Mouse (Mus musculus) liver, embryonic 15.5 days (tissue): ENCODE results near the gene Ndufa11. TPM values are rescaled to one million over a fixed set of nuclear protein-coding genes. Genes with fewer than 3 reads are reported as not detected.

ENCODE experiments used
- ATAC-seq: fragments of 200-750 bp; cut with Nextera tagmentation; 2 replicates; pipeline ENCODE4 v1.8.0; 2017; ENCODE audit warnings: moderate number of reproducible peaks, mild to moderate bottlenecking, moderate library complexity; ENCODE audit not compliant: insufficient read depth
- H3K27ac ChIP-seq: fragments of 300-500 bp; sonication (generic); replicated peaks from 2 replicates; pipeline ENCODE4 v1.5.1; 2015; ENCODE audit warnings: mild to moderate bottlenecking, inconsistent platforms
- H3K27me3 ChIP-seq: fragments of 300-500 bp; sonication (generic); 2 replicates; pipeline ENCODE4 v1.6.1; 2015; ENCODE audit warnings: mild to moderate bottlenecking, inconsistent platforms
- H3K36me3 ChIP-seq: fragments of 300-500 bp; sonication (generic); replicated peaks from 2 replicates; pipeline ENCODE4 v1.6.1; 2015; ENCODE audit warnings: moderate library complexity, mild to moderate bottlenecking, inconsistent platforms
- H3K4me1 ChIP-seq: fragments of 300-500 bp; sonication (generic); replicated peaks from 2 replicates; pipeline ENCODE4 v1.6.1; 2015; ENCODE audit warnings: inconsistent platforms
- H3K4me2 ChIP-seq: fragments of 300-500 bp; sonication (generic); 2 replicates; pipeline ENCODE4 v1.6.1; 2015; ENCODE audit warnings: moderate library complexity, mild to moderate bottlenecking, inconsistent platforms
- H3K4me3 ChIP-seq: fragments of 300-500 bp; sonication (generic); replicated peaks from 2 replicates; pipeline ENCODE4 v1.5.1; 2015; ENCODE audit warnings: mild to moderate bottlenecking, inconsistent platforms
- H3K9ac ChIP-seq: fragments of 300-500 bp; sonication (generic); 2 replicates; pipeline ENCODE4 v1.6.1; 2015; ENCODE audit warnings: moderate library complexity, mild to moderate bottlenecking, inconsistent platforms
- H3K9me3 ChIP-seq: fragments of 300-500 bp; sonication (generic); replicated peaks from 2 replicates; pipeline ENCODE4 v1.6.1; 2016; ENCODE audit warnings: inconsistent platforms
- WGBS: fragments of 180-500 bp; shearing (Covaris S2); methylation state at CpG from one replicate; pipeline ENCODE4 v1.1.7; 2015; ENCODE audit warnings: mixed read lengths; ENCODE audit not compliant: insufficient replicate concordance; 5-methylcytosine and 5-hydroxymethylcytosine counted together
- polyA plus RNA-seq: library from polyadenylated mRNA; unstranded; fragments of >200 nt; fragmentation: Nextera tagmentation; extraction: Ambion mirVana; gene quantifications from 2 replicates; pipeline ENCODE4 v1.2.1, GENCODE M21; 2015

The Ndufa11 gene
- polyA plus RNA-seq, 1 experiment from 2014 or later = 226 TPM

GRCm38 (mm10) chr17:56716655-56717362 is 758 bp upstream of the Ndufa11 start:
- Histone ChIP-seq H3K4me2 (peak overlapping the region; percentile 95), H3K27ac (peak overlapping the region; percentile 87), H3K9me3 (no peaks in the 10 kb centered on the region), H3K27me3 (no peaks in the 10 kb centered on the region), H3K4me3 (peak overlapping the region; percentile 84), H3K9ac (peak overlapping the region; percentile 91), H3K4me1 (peaks cover 42% of the 10 kb centered on the region), H3K36me3 (peaks cover 23% of the 10 kb centered on the region)
- peak; percentile 87 for ATAC-seq
- WGBS = under 1% methylated on average over 55 of the region's 55 CpGs

- 77% methylated on average over 5 of the region's 5 CpGs for WGBS
- no peak for ATAC-seq
Measured at GRCm38 (mm10) chr17:56722441-56722840, 4.9 kb downstream of the Ndufa11 start.

GRCm38 (mm10) chr17:56723419-56724161 is 6.0 kb downstream of the Ndufa11 start:
- Histone ChIP-seq H3K9me3 (no peaks in the 10 kb centered on the region), H3K4me2 (no peak overlapping the region), H3K27ac (no peak overlapping the region), H3K27me3 (peaks cover 17% of the 10 kb centered on the region), H3K9ac (no peak overlapping the region), H3K4me1 (peaks cover 28% of the 10 kb centered on the region), H3K36me3 (peaks cover 23% of the 10 kb centered on the region), H3K4me3 (no peak overlapping the region)
- no peak for ATAC-seq
- WGBS = 81% methylated on average over 11 of the region's 11 CpGs

More at GRCm38 (mm10) chr17:56722441-56722840, 4.9 kb downstream of the Ndufa11 start:
- Histone ChIP-seq H3K27me3 (peaks cover 11% of the 10 kb centered on the region; the same call in 1 of the 2 replicates), H3K36me3 (peaks cover 23% of the 10 kb centered on the region), H3K9me3 (no peaks in the 10 kb centered on the region), H3K9ac (no peak overlapping the region), H3K27ac (no peak overlapping the region), H3K4me2 (no peak overlapping the region), H3K4me1 (peaks cover 24% of the 10 kb centered on the region), H3K4me3 (no peak overlapping the region)

GRCm38 (mm10) chr17:56727029-56727649 is 9.6 kb downstream of the Ndufa11 start:
- Histone ChIP-seq H3K27me3 (peaks cover 46% of the 10 kb centered on the region), H3K4me1 (peaks cover 13% of the 10 kb centered on the region), H3K4me2 (0 out of 2 replicates have a peak overlapping the region, but pooled peaks have one; percentile 21), H3K9ac (no peak overlapping the region), H3K27ac (no peak overlapping the region), H3K36me3 (peaks cover 11% of the 10 kb centered on the region), H3K9me3 (no peaks in the 10 kb centered on the region), H3K4me3 (no peak overlapping the region)
- WGBS = 27% methylated on average over 7 of the region's 7 CpGs
- no peak for ATAC-seq

- Histone ChIP-seq H3K27ac (no peak overlapping the region), H3K4me3 (no peak overlapping the region), H3K4me1 (peaks cover 13% of the 10 kb centered on the region), H3K36me3 (peaks cover 6% of the 10 kb centered on the region), H3K27me3 (peaks cover 51% of the 10 kb centered on the region), H3K9me3 (no peaks in the 10 kb centered on the region), H3K4me2 (peak overlapping the region; percentile 21), H3K9ac (no peak overlapping the region)
- ATAC-seq = no peak
- 12% methylated on average over 12 of the region's 12 CpGs for WGBS
Measured at GRCm38 (mm10) chr17:56727659-56728058, 10.1 kb downstream of the Ndufa11 start.

- H3K4me1 ChIP-seq = peaks cover 13% of the 10 kb centered on the region
- no peak overlapping the region for H3K9ac ChIP-seq
- ATAC-seq = no peak
- H3K4me2 ChIP-seq = peak overlapping the region; percentile 21
- H3K27me3 ChIP-seq = peaks cover 53% of the 10 kb centered on the region
- no peak overlapping the region for H3K4me3 ChIP-seq
- H3K27ac ChIP-seq = no peak overlapping the region
- 0 out of 2 replicates have a peak, but pooled peaks cover 1% of the 10 kb centered on the region for H3K36me3 ChIP-seq
- 22% methylated on average over 12 of the region's 12 CpGs for WGBS
- H3K9me3 ChIP-seq = no peaks in the 10 kb centered on the region
Measured at GRCm38 (mm10) chr17:56728117-56728516, 10.6 kb downstream of the Ndufa11 start.

- Histone ChIP-seq H3K27ac (no peak overlapping the region), H3K9me3 (no peaks in the 10 kb centered on the region), H3K9ac (no peak overlapping the region), H3K4me1 (peaks cover 13% of the 10 kb centered on the region), H3K36me3 (no peaks in the 10 kb centered on the region), H3K4me3 (no peak overlapping the region), H3K27me3 (peaks cover 63% of the 10 kb centered on the region), H3K4me2 (no peak overlapping the region)
- WGBS = 60% methylated on average over 6 of the region's 6 CpGs
- no peak for ATAC-seq
Measured at GRCm38 (mm10) chr17:56729151-56729550, 11.6 kb downstream of the Ndufa11 start.

- Histone ChIP-seq H3K9ac (no peak overlapping the region), H3K27ac (no peak overlapping the region), H3K4me2 (no peak overlapping the region), H3K36me3 (no peaks in the 10 kb centered on the region), H3K27me3 (peaks cover 68% of the 10 kb centered on the region), H3K4me1 (peaks cover 13% of the 10 kb centered on the region), H3K4me3 (no peak overlapping the region), H3K9me3 (no peaks in the 10 kb centered on the region)
- ATAC-seq = no peak
- WGBS = 73% methylated on average over 2 of the region's 2 CpGs
Measured at GRCm38 (mm10) chr17:56729656-56730055, 12.1 kb downstream of the Ndufa11 start.

- WGBS = 32% methylated on average over 8 of the region's 8 CpGs
- H3K27ac ChIP-seq = no peak overlapping the region
- H3K4me3 ChIP-seq = no peak overlapping the region
- no peaks in the 10 kb centered on the region for H3K36me3 ChIP-seq
- no peak for ATAC-seq
- H3K9me3 ChIP-seq = no peaks in the 10 kb centered on the region
- H3K27me3 ChIP-seq = peaks cover 58% of the 10 kb centered on the region
- no peaks in the 10 kb centered on the region for H3K4me1 ChIP-seq
- H3K4me2 ChIP-seq = no peak overlapping the region
- H3K9ac ChIP-seq = no peak overlapping the region
Measured at GRCm38 (mm10) chr17:56736534-56736933, 19.0 kb downstream of the Ndufa11 start.

- no peaks in the 10 kb centered on the region for H3K9me3 ChIP-seq
- no peak overlapping the region for H3K4me3 ChIP-seq
- peaks cover 45% of the 10 kb centered on the region for H3K27me3 ChIP-seq
- no peaks in the 10 kb centered on the region for H3K36me3 ChIP-seq
- H3K4me2 ChIP-seq = no peak overlapping the region
- WGBS = 68% methylated on average over 10 of the region's 10 CpGs
- no peak overlapping the region for H3K9ac ChIP-seq
- H3K4me1 ChIP-seq = no peaks in the 10 kb centered on the region
- no peak for ATAC-seq
- H3K27ac ChIP-seq = no peak overlapping the region
Measured at GRCm38 (mm10) chr17:56738221-56738620, 20.7 kb downstream of the Ndufa11 start.
